Mouse (Mus musculus): ENCODE results near the gene Nudc.

The Nudc gene

GRCm38 (mm10) chr4:133545272-133546231 lies at the start of gene Nudc:
Gene Nudc, minus strand, starts transcription at chr4:133545996.
- DNase-seq (ENCODE audit: low spot score in 2 of 2) = peak; percentile 98

- no peak for DNase-seq (ENCODE audit: low spot score in 2 of 2)
Measured at GRCm38 (mm10) chr4:133595538-133595937, 49.7 kb upstream of the Nudc start.

- DNase-seq (ENCODE audit: low spot score in 2 of 2) = peak in 1 of 2 experiments; percentile 66
Measured at GRCm38 (mm10) chr4:133592570-133592969, 46.8 kb upstream of the Nudc start.

GRCm38 (mm10) chr4:133584059-133584951 lies 38.5 kb upstream of the Nudc start, which contains the start of gene Gpn2:
Gene Gpn2, plus strand, starts transcription at chr4:133584362.
- DNase-seq (ENCODE audit: low spot score in 2 of 2) = peak; percentile 91 to 92

GRCm38 (mm10) chr4:133583690-133584058 lies 37.9 kb upstream of the Nudc start:
- no peak for DNase-seq (ENCODE audit: low spot score in 2 of 2)

GRCm38 (mm10) chr4:133577983-133578382 lies 32.2 kb upstream of the Nudc start:
- peak in 1 of 2 experiments; percentile 25 for DNase-seq (ENCODE audit: low spot score in 2 of 2)

- DNase-seq (ENCODE audit: low spot score in 2 of 2) = no peak
Measured at GRCm38 (mm10) chr4:133574843-133575202, 29.0 kb upstream of the Nudc start.

- DNase-seq (ENCODE audit: low spot score in 2 of 2) = peak; percentile 96
Measured at GRCm38 (mm10) chr4:133574070-133574842, 28.5 kb upstream of the Nudc start, which contains the start of gene Gpatch3. Gene Gpatch3, plus strand, starts transcription at chr4:133574745.

GRCm38 (mm10) chr4:133570066-133570466 lies 24.3 kb upstream of the Nudc start:
- DNase-seq (ENCODE audit: low spot score in 2 of 2) = no peak

GRCm38 (mm10) chr4:133569291-133570065 lies 23.7 kb upstream of the Nudc start:
- no peak for DNase-seq (ENCODE audit: low spot score in 2 of 2)

GRCm38 (mm10) chr4:133567251-133567650 lies 21.5 kb upstream of the Nudc start:
- DNase-seq (ENCODE audit: low spot score in 2 of 2) = no peak

- DNase-seq (ENCODE audit: low spot score in 2 of 2) = peak in 1 of 2 experiments; percentile 50
Measured at GRCm38 (mm10) chr4:133563123-133563571, 17.4 kb upstream of the Nudc start.

- DNase-seq (ENCODE audit: low spot score in 2 of 2) = no peak
Measured at GRCm38 (mm10) chr4:133561622-133562021, 15.8 kb upstream of the Nudc start.

GRCm38 (mm10) chr4:133559846-133560245 lies 14.1 kb upstream of the Nudc start:
- no peak for DNase-seq (ENCODE audit: low spot score in 2 of 2)

GRCm38 (mm10) chr4:133557041-133557717 lies 11.4 kb upstream of the Nudc start:
- DNase-seq (ENCODE audit: low spot score in 2 of 2) = no peak

GRCm38 (mm10) chr4:133553448-133554330 lies 7.9 kb upstream of the Nudc start:
- DNase-seq (ENCODE audit: low spot score in 2 of 2) = no peak

- DNase-seq (ENCODE audit: low spot score in 2 of 2) = no peak
Measured at GRCm38 (mm10) chr4:133552768-133553447, 7.1 kb upstream of the Nudc start, which contains the start of gene Nr0b2. Gene Nr0b2, plus strand, starts transcription at chr4:133553376.

GRCm38 (mm10) chr4:133552029-133552428 lies 6.2 kb upstream of the Nudc start:
- DNase-seq (ENCODE audit: low spot score in 2 of 2) = no peak
